Mouse (Mus musculus): ENCODE measurements at regions not wholly inside any gene's neighbourhood (a gene's known extent, or its start where the extent isn't known, plus 50 kb on each side); places are given as distances from the start of the nearest gene placed in this dataset.
"Not testable (repeated sequence)": the region's sequence is repeated elsewhere in the genome, so short reads cannot be mapped to it uniquely, and the experiment has no call there.

DNA sequence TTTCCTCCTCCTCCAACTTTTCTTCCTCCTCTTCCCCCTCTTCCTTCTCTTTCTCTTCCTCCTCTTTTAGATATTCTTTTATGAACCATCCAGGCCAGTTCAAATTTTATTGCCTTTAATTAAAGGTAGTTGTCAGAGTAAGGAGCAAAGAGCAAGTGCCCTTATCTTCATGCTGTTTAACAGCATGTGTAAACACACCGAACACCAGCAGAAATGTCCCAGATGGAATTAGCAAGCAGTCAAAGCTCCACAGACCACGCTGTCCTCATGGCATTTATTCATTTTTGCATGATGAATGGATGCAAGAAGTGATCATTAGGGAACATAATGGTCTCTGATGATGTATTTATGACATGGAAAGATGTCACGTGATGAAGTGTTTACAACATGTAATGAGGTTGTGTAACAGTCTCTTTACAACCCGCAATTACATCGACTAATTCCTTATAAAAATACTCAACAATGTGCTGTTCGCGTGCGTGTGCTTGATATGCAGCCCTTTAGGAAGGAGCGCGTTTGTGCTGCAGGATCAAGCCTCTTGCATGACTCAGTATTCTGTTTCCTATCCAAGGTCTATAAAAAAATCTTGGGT, 187.0 kb downstream of the Bmp2 start:
- no peak for DNase-seq (ENCODE audit: low spot score in 2 of 2)

DNA sequence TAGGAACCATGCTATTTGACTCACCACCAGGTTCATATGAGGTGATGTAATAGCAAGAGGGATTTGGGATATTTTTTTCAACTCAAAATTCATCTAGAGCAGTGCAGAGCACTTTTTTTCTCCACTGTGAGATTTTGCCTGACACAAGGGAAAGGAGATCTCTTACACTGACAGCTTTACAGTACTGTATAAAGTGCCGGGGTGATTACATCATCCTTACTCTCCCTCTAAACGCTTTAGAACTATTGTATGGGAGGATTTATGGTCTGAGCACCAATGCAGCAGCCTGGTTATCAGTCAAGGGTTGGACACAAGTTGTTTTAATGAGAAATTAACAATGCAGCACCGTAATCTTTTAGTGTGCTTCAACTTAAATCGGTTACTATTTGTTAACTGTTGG, 196.5 kb downstream of the Bmp2 start:
- no peak for DNase-seq (ENCODE audit: low spot score in 2 of 2)

DNA sequence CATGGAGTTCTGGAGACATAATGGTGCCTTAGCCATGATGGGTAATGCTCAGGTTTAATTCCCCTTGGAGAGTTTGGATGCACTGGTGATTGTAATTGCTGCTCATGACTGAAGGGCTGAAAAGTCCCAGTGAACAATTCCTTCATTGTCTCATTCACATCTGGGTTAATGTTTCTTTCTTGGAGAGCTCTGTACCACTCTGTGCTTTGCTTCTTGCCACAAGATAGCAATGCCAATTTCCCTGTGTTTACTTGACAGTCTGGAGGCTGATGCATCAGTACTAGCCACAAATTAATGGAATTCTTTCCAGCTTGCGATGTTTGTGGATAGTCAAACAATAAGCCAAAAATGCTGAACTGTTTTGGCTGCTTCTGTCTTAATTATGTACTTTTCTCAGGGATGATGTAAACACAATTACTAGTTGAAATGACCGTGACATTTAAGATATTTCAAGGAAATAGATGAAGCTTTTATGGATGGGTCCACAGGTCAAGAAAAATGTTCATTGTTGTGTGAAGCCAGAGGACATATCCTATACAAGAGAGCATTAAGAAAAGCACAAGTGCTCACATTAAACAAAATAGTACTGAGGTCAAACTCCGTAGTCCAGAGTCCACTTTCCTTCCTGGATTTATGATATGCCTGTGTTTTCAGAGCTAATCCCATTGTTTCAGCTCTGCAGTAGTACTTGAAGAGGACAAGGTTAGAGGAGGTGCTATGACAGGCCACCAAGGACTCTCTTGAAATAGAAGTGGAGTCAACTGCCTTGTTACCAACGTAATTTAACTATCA, 198.1 kb downstream of the Bmp2 start:
- no peak for DNase-seq (ENCODE audit: low spot score in 2 of 2)

DNA sequence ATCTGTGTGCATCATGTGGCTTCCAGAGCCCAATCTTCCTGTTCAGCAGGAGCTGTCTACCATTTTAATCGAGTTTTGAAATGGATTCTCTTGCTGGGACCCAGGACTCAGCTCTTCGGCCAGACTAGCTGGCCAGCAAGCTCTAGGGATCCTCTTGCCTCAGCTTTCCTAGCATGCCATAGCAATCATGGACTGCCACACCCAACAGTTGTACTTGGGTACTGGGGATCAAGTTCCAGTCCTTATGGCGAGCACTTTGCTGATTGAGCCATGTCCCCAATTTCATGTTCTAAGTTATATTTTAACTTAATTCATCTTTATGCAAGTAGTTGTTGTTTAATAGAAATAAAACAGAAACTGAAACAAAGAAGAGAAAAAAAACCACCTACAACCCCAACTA, 202.1 kb downstream of the Bmp2 start:
- no peak for DNase-seq (ENCODE audit: low spot score in 2 of 2)

DNA sequence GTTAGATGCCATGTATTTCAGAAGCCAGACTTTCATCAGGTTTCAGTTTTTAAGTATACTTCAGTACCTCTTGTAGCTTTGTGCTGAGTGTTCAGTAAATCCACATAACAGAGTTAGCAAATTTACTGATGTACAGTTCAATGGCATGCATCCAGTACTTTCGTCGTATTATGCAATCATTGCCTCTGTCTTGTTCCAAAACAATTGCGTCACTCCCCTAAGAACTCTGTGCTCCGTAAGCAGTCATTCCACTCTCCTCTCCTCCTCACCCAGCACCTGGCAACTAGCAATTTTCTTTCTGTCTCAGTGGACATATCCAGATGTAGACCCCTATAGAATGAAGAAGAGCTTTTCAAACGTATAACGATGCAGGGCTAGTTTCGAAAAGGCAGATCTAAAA, 209.5 kb downstream of the Bmp2 start:
- DNase-seq (ENCODE audit: low spot score in 2 of 2) = peak in 1 of 2 experiments; percentile 37

DNA sequence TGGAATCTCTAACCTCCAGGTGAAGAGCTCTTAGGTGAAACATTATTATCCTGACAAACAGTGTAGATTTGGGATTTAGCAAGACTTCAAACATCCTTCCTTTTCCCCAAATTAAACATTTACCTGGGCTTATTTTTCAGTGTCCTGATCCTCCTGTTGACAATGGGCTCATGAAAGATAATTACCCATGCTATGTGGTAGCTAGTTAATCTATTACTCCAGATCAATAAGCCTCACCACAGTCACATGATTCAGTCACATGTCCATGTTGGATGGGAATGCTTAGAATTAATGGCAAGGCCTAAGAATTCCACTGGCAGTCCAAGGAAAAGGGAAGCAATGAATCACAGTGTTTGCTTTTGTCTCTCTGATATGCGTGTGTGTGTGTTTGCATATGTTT, 216.6 kb downstream of the Bmp2 start:
- no peak for DNase-seq (ENCODE audit: low spot score in 2 of 2)

DNA sequence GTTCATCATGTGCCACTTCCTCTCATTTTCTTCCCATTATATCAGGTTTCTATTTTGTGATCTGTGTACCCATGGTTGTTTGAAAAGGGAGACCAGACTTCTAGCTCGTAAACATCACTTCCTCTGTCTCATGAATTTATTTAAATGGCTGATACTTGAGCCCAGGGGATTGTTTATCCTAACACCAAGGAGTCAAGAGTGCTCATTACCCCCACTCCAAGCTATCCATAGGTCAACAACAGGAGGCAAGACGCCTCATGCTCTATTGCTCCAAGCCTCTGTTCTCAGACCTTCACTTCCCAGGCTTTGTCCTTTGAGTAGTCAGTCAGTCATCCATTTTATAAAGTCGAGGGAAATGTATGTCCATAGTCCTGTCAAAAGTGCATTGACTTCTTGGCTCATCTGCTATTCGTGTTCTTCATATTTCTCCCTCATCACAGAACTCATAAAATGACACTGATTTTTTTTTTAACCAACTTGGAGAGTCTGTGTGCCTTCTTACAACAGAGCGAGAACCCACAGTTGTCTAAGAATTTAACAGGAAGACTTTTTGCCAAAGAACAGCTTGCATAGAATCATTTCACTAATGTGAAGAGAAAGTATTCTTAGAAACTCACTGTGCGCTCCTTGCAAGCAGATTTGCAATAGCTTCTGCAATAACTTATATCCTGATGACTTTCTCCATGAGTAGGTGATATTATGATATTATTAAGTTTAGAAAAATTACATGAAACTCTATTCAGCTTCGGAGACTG, 231.8 kb downstream of the Bmp2 start:
- no peak for DNase-seq (ENCODE audit: low spot score in 2 of 2)

DNA sequence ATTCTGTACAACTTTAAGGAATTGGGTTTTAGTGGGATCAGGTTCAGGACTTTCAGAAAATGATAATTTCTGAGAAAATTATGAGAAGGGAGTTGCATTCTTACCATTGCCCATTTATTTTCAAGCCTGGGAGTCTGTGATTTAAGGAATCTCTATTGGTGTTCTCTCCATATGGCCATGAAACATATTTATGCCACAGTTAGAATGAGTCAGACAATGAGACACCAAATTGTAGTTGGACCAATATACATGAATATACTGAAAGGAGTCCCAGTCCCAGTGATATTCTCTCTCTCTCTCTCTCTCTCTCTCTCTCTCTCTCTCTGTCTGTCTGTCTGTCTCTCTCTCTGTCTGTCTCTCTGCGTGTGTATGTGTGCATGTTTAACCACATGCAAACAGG, 239.1 kb downstream of the Bmp2 start:
- DNase-seq (ENCODE audit: low spot score in 2 of 2) = no peak

DNA sequence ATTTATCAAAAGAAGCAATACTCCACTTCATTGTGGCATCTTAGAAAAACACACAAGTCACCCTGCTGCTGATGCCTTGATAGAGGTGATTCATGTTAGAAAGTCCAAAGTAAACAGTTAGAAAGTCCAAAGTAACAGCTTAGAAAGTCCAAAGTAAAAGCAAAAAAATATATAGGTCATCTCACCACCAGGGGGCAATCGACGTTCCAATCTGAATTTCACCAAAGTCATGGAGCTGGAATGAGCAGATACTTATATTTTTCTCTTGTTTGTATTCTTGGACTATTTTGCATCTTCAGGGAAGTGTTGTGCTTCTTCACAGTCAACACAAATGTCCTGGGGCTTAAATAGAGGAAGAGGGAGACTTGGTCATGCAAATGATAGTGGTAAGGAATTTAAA, 241.3 kb downstream of the Bmp2 start:
- DNase-seq (ENCODE audit: low spot score in 2 of 2) = no peak

DNA sequence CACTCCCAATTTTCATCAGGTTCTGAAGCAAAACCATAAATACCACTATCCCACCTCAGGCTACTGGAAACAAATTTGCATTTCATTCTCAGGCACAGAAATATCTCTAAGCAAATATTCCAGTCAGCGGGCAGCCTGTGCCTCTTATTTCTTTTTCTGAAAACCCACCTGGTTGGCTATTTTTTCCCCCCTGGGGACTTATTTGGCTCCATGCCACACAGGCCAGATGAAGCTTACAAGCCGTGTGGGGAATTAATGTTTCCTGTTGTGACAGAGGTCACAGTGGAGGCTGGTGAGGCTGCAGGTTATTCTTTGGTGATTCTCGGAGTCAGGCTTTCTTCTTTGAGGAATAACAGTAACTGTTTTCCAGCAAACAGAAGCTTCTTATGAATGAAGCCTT, 250.7 kb downstream of the Bmp2 start:
- no peak for DNase-seq (ENCODE audit: low spot score in 2 of 2)

DNA sequence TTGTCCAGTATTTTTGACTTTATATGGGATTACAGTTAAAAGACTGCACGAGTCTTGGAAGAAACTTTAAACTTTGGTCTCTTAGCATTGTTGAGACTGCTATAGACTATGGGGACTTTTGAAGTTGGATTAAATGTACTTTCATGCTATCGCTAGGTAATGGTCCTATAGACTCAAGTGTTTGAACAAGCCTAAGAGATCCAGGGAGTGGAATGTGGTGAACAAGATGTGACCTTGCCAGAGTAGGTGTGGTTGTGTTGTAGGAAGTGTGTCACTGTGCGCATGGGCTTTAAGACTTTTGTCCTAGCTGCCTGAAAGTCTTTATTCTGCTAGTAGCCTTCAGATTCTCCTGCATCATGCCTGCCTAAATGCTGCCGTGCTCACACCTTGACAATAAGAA, 269.5 kb downstream of the Bmp2 start:
- DNase-seq (ENCODE audit: low spot score in 2 of 2) = no peak

DNA sequence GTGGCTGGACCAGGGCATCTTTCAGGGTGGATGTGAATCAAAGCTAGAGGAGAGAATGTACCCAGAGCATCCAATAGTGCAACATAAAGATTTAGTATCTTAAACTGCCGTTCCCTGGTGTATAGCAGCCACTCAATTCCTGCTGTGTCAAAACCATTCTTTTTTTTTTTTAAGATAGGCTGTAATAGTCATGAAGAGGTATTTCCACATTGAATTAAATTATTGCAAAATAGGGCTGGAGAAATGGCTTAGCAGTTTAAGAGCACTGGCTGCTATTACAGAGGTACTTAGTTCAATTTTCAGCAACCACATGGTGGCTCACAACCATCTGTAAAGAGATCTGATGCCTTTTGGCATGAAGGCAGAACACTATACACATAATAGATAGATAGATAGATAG, 277.4 kb downstream of the Bmp2 start:
- DNase-seq (ENCODE audit: low spot score in 2 of 2) = no peak

DNA sequence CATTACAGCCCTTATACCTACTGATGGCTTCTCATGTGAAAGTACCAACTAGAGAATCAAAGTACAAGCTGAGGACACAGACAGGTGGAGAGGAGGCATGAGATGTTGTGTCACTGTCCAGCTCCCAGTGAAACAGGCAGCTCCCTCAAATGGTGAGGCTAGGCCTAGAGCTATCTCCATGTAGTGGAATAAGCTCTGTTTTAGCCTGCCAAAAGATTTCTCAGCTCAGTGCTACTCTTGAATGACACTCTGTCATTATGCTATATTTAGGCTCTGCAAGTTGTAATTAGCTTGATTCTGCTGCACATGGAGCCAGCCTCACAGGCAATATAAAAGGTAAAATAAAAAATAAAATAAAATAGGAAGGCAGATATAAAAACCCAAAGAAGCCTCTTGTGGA, 298.5 kb downstream of the Bmp2 start:
- no peak for DNase-seq (ENCODE audit: low spot score in 2 of 2)

DNA sequence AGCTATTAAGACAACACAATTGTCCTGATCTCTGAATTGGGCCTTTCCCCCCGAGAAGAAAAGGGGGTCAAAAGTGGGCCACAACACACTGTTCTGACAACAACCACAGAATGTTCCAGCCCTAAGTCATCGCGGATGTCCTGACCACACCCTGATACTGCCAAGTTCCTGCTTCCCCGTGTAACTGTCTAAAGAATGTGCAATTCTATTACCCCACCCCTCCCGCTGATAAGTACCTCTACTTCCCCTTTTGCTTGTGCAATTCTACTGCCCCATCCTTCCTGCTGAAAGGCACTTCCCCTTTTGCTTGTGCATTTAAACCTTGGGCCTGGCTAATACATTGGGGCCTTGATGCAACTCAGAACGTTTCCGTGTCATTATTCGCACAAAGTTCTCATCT, 323.0 kb downstream of the Bmp2 start:
- DNase-seq (ENCODE audit: low spot score in 2 of 2) = not testable (repeated sequence)

DNA sequence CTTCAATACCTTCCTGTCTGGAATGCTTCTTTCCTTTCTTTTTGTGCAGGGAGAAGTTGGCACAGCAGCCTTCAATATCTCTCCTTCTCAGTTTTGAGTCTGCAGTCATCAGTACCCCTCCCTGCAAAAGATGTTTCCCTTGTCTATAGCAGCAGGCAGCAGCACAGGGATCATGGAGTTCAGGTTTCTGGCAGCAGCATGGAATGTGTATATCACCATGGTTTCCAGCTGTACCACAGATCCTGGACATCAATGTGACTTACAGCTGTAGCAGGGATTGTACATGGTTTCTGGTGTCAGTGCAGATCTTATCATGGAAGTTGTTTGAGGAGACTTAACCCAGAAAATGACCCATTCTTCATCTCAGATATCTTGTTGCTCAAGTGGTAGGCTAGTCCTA, 331.7 kb downstream of the Bmp2 start:
- DNase-seq (ENCODE audit: low spot score in 2 of 2) = no peak

DNA sequence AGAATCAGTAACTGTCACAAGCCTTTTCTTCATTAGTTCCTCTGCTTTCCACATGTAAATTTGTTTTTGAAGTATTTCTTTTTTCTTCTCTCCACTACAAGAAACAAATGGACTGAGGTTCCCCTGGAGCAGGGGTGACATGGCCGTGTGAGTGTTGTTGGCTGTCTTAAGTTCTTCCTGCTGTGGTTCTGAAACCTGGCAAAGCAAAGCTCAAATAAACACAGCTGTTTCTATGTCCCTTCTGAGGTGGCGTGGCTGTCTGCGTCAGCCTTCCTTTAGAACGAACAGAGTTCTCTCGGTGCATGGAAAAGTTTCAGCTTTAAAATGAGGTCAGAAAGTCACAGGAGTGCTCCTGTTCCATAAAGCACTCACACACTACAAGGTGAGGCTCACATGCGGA, 354.3 kb downstream of the Bmp2 start:
- peak in 1 of 2 experiments; percentile 5 for DNase-seq (ENCODE audit: low spot score in 2 of 2)
